Mouse (Mus musculus) kidney, adult 2 months (tissue): ENCODE results near the gene Syndig1l. TPM values are rescaled to one million over a fixed set of nuclear protein-coding genes. Genes with fewer than 3 reads are reported as not detected.
A peak's percentile ranks its signal among the peaks of the same experiment; 100 is the strongest.

Source experiments
- DNase-seq: peaks from one replicate; pipeline ENCODE4 v3.0.0; 2021
- H3K27ac ChIP-seq: fragments of 200-500 bp; 2 replicates; pipeline ENCODE4 v1.5.1; 2012; ENCODE audit warnings: low read depth, low read length, control low read depth, inconsistent platforms; ENCODE audit not compliant: insufficient read depth
- H3K27me3 ChIP-seq: fragments of 200-500 bp; replicated peaks from 2 replicates; pipeline ENCODE4 v1.6.1; 2012; ENCODE audit warnings: mild to moderate bottlenecking, moderate library complexity, low read length, inconsistent platforms; ENCODE audit not compliant: control insufficient read depth, insufficient read depth
- H3K36me3 ChIP-seq: fragments of 200-500 bp; 2 replicates; pipeline ENCODE4 v1.6.1; 2012; ENCODE audit warnings: mild to moderate bottlenecking, moderate library complexity, low read length, inconsistent platforms; ENCODE audit not compliant: control insufficient read depth, insufficient read depth
- H3K4me1 ChIP-seq: fragments of 200-500 bp; 2 replicates; pipeline ENCODE4 v1.6.1; 2011; ENCODE audit warnings: low read length; ENCODE audit not compliant: control insufficient read depth, insufficient read depth
- H3K4me3 ChIP-seq: fragments of 200-500 bp; 2 replicates; pipeline ENCODE4 v1.5.1; 2011; ENCODE audit warnings: mild to moderate bottlenecking, low read depth, low read length, control low read depth; ENCODE audit not compliant: insufficient read depth
- CTCF ChIP-seq: fragments of 200-500 bp; conservative IDR thresholded peaks from 2 replicates; pipeline ENCODE4 v1.5.1; 2011; ENCODE audit warnings: low read depth, mild to moderate bottlenecking, control low read depth, low read length, moderate library complexity, mixed read lengths; ENCODE audit not compliant: insufficient read depth, insufficient read length
- POLR2A ChIP-seq: fragments of 200-500 bp; IDR thresholded peaks from one replicate; pipeline ENCODE4 v1.6.1; 2011; ENCODE audit warnings: low read depth, low read length, control low read depth
- WGBS: fragments of 180-500 bp; shearing (Covaris S2); methylation state at CpG from one replicate; pipeline ENCODE4 v1.1.7; 2018; 5-methylcytosine and 5-hydroxymethylcytosine counted together
- polyA plus RNA-seq: library from polyadenylated mRNA; depleted of rRNA; stranded (reverse); fragments of >200 nt; gene quantifications from 2 replicates; pipeline ENCODE4 v1.2.3, GENCODE M21; 2012; rRNA removed

Gene Syndig1l
- polyA plus RNA-seq: not detected in 2 replicates

GRCm38 (mm10) chr12:84698319-84699081 lies at the start of gene Syndig1l:
Syndig1l (minus strand) TSS chr12:84698831.
- WGBS: 1% methylated on average over 79 of the region's 79 CpGs
- H3K27me3 ChIP-seq: peaks cover 1% of the 10 kb centered on the region; the same call in 1 of the 2 replicates
- TF ChIP-seq CTCF: no peak
- no peak for TF ChIP-seq POLR2A
- H3K27ac ChIP-seq: no peak within 1 kb of the TSS
- H3K4me1 ChIP-seq: no peaks in the 10 kb centered on the region
- no peaks in the 10 kb centered on the region for H3K36me3 ChIP-seq
- peak within 1 kb of the TSS; percentile 44; the same call in 1 of the 2 replicates for H3K4me3 ChIP-seq
- peak; percentile 58 for DNase-seq

GRCm38 (mm10) chr12:84748134-84748533 lies 49.5 kb upstream of the Syndig1l start:
- H3K4me1 ChIP-seq: no peaks in the 10 kb centered on the region
- H3K27me3 ChIP-seq: no peaks in the 10 kb centered on the region
- whole genome bisulfite sequencing: 54% methylated on average over 3 of the region's 3 CpGs
- DNase-seq: no peak
- H3K4me3 ChIP-seq: no peak overlapping the region
- TF ChIP-seq POLR2A (no peak), CTCF (no peak)
- no peak overlapping the region for H3K27ac ChIP-seq
- no peaks in the 10 kb centered on the region for H3K36me3 ChIP-seq

DNA sequence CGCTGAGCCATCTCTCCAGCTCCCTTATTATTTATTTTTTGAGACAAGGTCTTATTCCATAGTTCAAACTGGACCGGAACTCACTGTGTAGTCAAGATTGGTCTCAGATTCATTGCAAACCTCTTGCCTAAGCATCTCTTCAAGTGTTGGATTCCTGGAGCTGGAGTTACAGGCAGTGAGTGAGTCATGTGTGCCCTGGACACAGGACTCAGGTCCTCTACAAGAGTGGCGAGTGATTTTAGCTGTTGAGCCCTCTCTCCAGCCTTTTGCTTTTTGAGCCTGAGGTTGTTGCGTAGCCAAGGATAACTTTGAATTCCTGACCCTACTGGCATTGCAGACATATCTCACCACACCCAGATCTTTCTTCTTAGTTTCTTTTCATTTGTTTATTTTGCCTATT lies 47.1 kb upstream of the Syndig1l start:
- Histone ChIP-seq H3K4me3 (no peak overlapping the region), H3K27me3 (no peaks in the 10 kb centered on the region), H3K36me3 (no peaks in the 10 kb centered on the region), H3K4me1 (no peaks in the 10 kb centered on the region), H3K27ac (no peak overlapping the region)
- WGBS: 76% methylated on average over 4 of the region's 4 CpGs
- DNase-seq: no peak
- TF ChIP-seq POLR2A: no peak
- no peak for TF ChIP-seq CTCF

DNA sequence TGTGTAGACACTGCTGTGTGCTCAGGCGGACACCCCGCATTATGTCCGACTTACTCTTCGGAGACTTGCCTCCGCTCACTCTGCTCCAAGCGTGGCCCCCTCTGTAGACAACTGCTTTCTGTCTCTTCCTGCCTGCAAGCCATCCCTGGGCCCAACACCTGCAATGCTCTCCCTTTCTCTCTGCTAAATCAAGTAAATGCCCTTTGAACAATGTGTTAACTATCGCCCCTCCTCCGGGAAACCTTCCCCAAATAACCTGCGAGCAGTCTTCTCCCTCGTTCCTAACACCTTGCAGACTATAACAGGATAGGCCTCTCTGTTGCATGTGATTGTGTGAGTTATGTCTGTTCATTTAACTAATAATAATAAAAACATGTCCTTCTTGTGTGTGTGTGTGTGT lies 44.9 kb upstream of the Syndig1l start:
- no peaks in the 10 kb centered on the region for H3K27me3 ChIP-seq
- 79% methylated on average over 10 of the region's 10 CpGs for WGBS
- no peak overlapping the region for H3K4me3 ChIP-seq
- TF ChIP-seq POLR2A: no peak
- no peak for TF ChIP-seq CTCF
- no peak overlapping the region for H3K27ac ChIP-seq
- DNase-seq: no peak
- H3K36me3 ChIP-seq: no peaks in the 10 kb centered on the region
- H3K4me1 ChIP-seq: no peaks in the 10 kb centered on the region

GRCm38 (mm10) chr12:84733366-84733765 lies 34.7 kb upstream of the Syndig1l start:
- 73% methylated on average over 13 of the region's 13 CpGs for WGBS
- H3K4me3 ChIP-seq: no peak overlapping the region
- no peak for TF ChIP-seq POLR2A
- TF ChIP-seq CTCF: no peak
- no peaks in the 10 kb centered on the region for H3K36me3 ChIP-seq
- H3K27me3 ChIP-seq: no peaks in the 10 kb centered on the region
- no peaks in the 10 kb centered on the region for H3K4me1 ChIP-seq
- H3K27ac ChIP-seq: no peak overlapping the region
- DNase-seq: no peak

DNA sequence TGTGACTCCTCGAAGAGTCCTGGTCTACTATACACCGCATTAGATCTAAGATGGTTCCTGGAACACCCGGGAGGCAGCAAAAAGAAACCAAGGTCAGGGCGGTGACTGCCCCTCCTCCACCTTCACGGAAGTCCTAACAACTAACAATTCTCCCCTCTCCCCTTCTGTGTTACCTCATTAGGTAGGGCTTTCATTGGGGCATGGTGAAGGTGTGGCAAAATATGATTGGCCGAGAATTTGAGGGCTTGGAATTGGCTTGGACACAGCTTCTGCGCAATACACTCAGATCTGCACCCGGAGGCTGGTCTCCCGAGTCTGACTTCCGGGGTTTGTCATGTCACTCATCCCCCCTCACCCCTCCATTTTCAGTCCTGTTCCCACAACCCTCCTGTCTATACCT lies 29.8 kb upstream of the Syndig1l start:
- WGBS: 88% methylated on average over 10 of the region's 10 CpGs
- DNase-seq: no peak
- TF ChIP-seq POLR2A: no peak
- no peak for TF ChIP-seq CTCF
- H3K27ac ChIP-seq: no peak overlapping the region
- H3K27me3 ChIP-seq: no peaks in the 10 kb centered on the region
- no peaks in the 10 kb centered on the region for H3K36me3 ChIP-seq
- H3K4me3 ChIP-seq: no peak overlapping the region
- H3K4me1 ChIP-seq: no peaks in the 10 kb centered on the region

- H3K36me3 ChIP-seq: no peaks in the 10 kb centered on the region
- TF ChIP-seq POLR2A: no peak
- no peak for TF ChIP-seq CTCF
- DNase-seq: no peak
- H3K4me3 ChIP-seq: no peak overlapping the region
- no peaks in the 10 kb centered on the region for H3K4me1 ChIP-seq
- no peaks in the 10 kb centered on the region for H3K27me3 ChIP-seq
- H3K27ac ChIP-seq: no peak overlapping the region
- 37% methylated on average over 5 of the region's 5 CpGs for WGBS
Observed at GRCm38 (mm10) chr12:84727434-84727833, 28.8 kb upstream of the Syndig1l start.
